Mouse (Mus musculus): ENCODE data around the gene Trim33. TPM values are rescaled to one million over a fixed set of nuclear protein-coding genes. Genes with fewer than 3 reads are reported as not detected.

Gene Trim33
- polyA plus RNA-seq, 1 experiment from 2014 or later = 42.6 TPM

GRCm38 (mm10) chr3:103367176-103367970 lies 88.3 kb downstream of the Trim33 start:
- H3K36me3 ChIP-seq = no peaks in the 10 kb centered on the region
- H3K4me3 ChIP-seq = no peak overlapping the region
- H3K27me3 ChIP-seq = no peaks in the 10 kb centered on the region
- no peaks in the 10 kb centered on the region for H3K9me3 ChIP-seq (replicated peaks)
- WGBS = 84% methylated on average over 11 of the region's 11 CpGs
- H3K4me2 ChIP-seq (replicated peaks) = no peak overlapping the region
- no peak overlapping the region for H3K9ac ChIP-seq
- ATAC-seq (ENCODE audit: low FRiP score) = no peak
- H3K27ac ChIP-seq = no peak overlapping the region
- 0 out of 2 replicates have a peak, but pooled peaks cover 3% of the 10 kb centered on the region for H3K4me1 ChIP-seq

GRCm38 (mm10) chr3:103368731-103369130 lies 89.6 kb downstream of the Trim33 start:
- H3K4me2 ChIP-seq (replicated peaks) = no peak overlapping the region
- H3K9me3 ChIP-seq (replicated peaks) = no peaks in the 10 kb centered on the region
- no peak overlapping the region for H3K4me3 ChIP-seq
- no peak overlapping the region for H3K27ac ChIP-seq
- no peaks in the 10 kb centered on the region for H3K27me3 ChIP-seq
- WGBS = 95% methylated on average over 3 of the region's 3 CpGs
- H3K36me3 ChIP-seq = no peaks in the 10 kb centered on the region
- no peak overlapping the region for H3K9ac ChIP-seq
- no peak for ATAC-seq (ENCODE audit: low FRiP score)
- 0 out of 2 replicates have a peak, but pooled peaks cover 3% of the 10 kb centered on the region for H3K4me1 ChIP-seq

GRCm38 (mm10) chr3:103374028-103374427 lies 94.9 kb downstream of the Trim33 start:
- WGBS = 35% methylated on average over 8 of the region's 8 CpGs
- H3K4me1 ChIP-seq = no peaks in the 10 kb centered on the region
- ATAC-seq (ENCODE audit: low FRiP score) = no peak
- H3K36me3 ChIP-seq = no peaks in the 10 kb centered on the region
- no peak overlapping the region for H3K27ac ChIP-seq
- no peaks in the 10 kb centered on the region for H3K27me3 ChIP-seq
- no peak overlapping the region for H3K4me3 ChIP-seq
- H3K9me3 ChIP-seq (replicated peaks) = no peaks in the 10 kb centered on the region
- no peak overlapping the region for H3K9ac ChIP-seq
- no peak overlapping the region for H3K4me2 ChIP-seq (replicated peaks)

- no peak overlapping the region for H3K9ac ChIP-seq
- WGBS = 67% methylated on average over 14 of the region's 14 CpGs
- H3K36me3 ChIP-seq = no peaks in the 10 kb centered on the region
- H3K4me2 ChIP-seq (replicated peaks) = no peak overlapping the region
- no peaks in the 10 kb centered on the region for H3K27me3 ChIP-seq
- peaks cover 3% of the 10 kb centered on the region; the same call in 1 of the 2 replicates for H3K4me1 ChIP-seq
- H3K4me3 ChIP-seq = no peak overlapping the region
- no peak overlapping the region for H3K27ac ChIP-seq
- no peak for ATAC-seq (ENCODE audit: low FRiP score)
- no peaks in the 10 kb centered on the region for H3K9me3 ChIP-seq (replicated peaks)
Observed at GRCm38 (mm10) chr3:103375181-103375855, 96.2 kb downstream of the Trim33 start.

- Histone ChIP-seq H3K4me1 (peaks cover 3% of the 10 kb centered on the region; the same call in 1 of the 2 replicates), H3K4me2 (replicated peaks) (no peak overlapping the region), H3K4me3 (no peak overlapping the region), H3K36me3 (no peaks in the 10 kb centered on the region), H3K9me3 (replicated peaks) (no peaks in the 10 kb centered on the region), H3K9ac (no peak overlapping the region), H3K27me3 (no peaks in the 10 kb centered on the region), H3K27ac (no peak overlapping the region)
- ATAC-seq (ENCODE audit: low FRiP score) = no peak
Observed at GRCm38 (mm10) chr3:103378018-103378417, 98.9 kb downstream of the Trim33 start.

GRCm38 (mm10) chr3:103379371-103379770 lies 100.3 kb downstream of the Trim33 start:
- Histone ChIP-seq H3K4me3 (no peak overlapping the region), H3K27ac (no peak overlapping the region), H3K36me3 (no peaks in the 10 kb centered on the region), H3K9me3 (replicated peaks) (no peaks in the 10 kb centered on the region), H3K4me2 (replicated peaks) (no peak overlapping the region), H3K9ac (no peak overlapping the region), H3K27me3 (no peaks in the 10 kb centered on the region), H3K4me1 (peaks cover 3% of the 10 kb centered on the region; the same call in 1 of the 2 replicates)
- no peak for ATAC-seq (ENCODE audit: low FRiP score)
- WGBS = 59% methylated on average over 3 of the region's 3 CpGs

GRCm38 (mm10) chr3:103380814-103381213 lies 101.7 kb downstream of the Trim33 start:
- Histone ChIP-seq H3K4me2 (replicated peaks) (no peak overlapping the region), H3K4me3 (no peak overlapping the region), H3K36me3 (no peaks in the 10 kb centered on the region), H3K9ac (no peak overlapping the region), H3K27me3 (no peaks in the 10 kb centered on the region), H3K9me3 (replicated peaks) (no peaks in the 10 kb centered on the region), H3K4me1 (peaks cover 3% of the 10 kb centered on the region; the same call in 1 of the 2 replicates), H3K27ac (no peak overlapping the region)
- 84% methylated on average over 8 of the region's 8 CpGs for WGBS
- ATAC-seq (ENCODE audit: low FRiP score) = no peak

- H3K27me3 ChIP-seq = no peaks in the 10 kb centered on the region
- 91% methylated on average over 6 of the region's 6 CpGs for whole genome bisulfite sequencing
- H3K27ac ChIP-seq = no peak overlapping the region
- H3K4me3 ChIP-seq = no peak overlapping the region
- ATAC-seq (ENCODE audit: low FRiP score) = no peak
- no peaks in the 10 kb centered on the region for H3K36me3 ChIP-seq
- no peak overlapping the region for H3K4me2 ChIP-seq (replicated peaks)
- peaks cover 3% of the 10 kb centered on the region; the same call in 1 of the 2 replicates for H3K4me1 ChIP-seq
- H3K9me3 ChIP-seq (replicated peaks) = no peaks in the 10 kb centered on the region
- no peak overlapping the region for H3K9ac ChIP-seq
Observed at GRCm38 (mm10) chr3:103381441-103381840, 102.3 kb downstream of the Trim33 start.

- H3K9ac ChIP-seq = no peak overlapping the region
- H3K27ac ChIP-seq = no peak overlapping the region
- peaks cover 3% of the 10 kb centered on the region; the same call in 1 of the 2 replicates for H3K4me1 ChIP-seq
- no peak overlapping the region for H3K4me3 ChIP-seq
- H3K4me2 ChIP-seq (replicated peaks) = 0 out of 2 replicates have a peak overlapping the region, but pooled peaks have one; percentile 17
- no peaks in the 10 kb centered on the region for H3K9me3 ChIP-seq (replicated peaks)
- no peaks in the 10 kb centered on the region for H3K27me3 ChIP-seq
- peak; percentile 57; the same call in 1 of the 2 replicates for ATAC-seq (ENCODE audit: low FRiP score)
- no peaks in the 10 kb centered on the region for H3K36me3 ChIP-seq
- 20% methylated on average over 17 of the region's 17 CpGs for WGBS
Observed at GRCm38 (mm10) chr3:103382872-103383567, 103.9 kb downstream of the Trim33 start.

- H3K4me2 ChIP-seq (replicated peaks) = no peak overlapping the region
- no peak overlapping the region for H3K27ac ChIP-seq
- no peak overlapping the region for H3K9ac ChIP-seq
- no peak for ATAC-seq (ENCODE audit: low FRiP score)
- H3K9me3 ChIP-seq (replicated peaks) = no peaks in the 10 kb centered on the region
- H3K36me3 ChIP-seq = no peaks in the 10 kb centered on the region
- no peak overlapping the region for H3K4me3 ChIP-seq
- peaks cover 1% of the 10 kb centered on the region; the same call in 1 of the 2 replicates for H3K4me1 ChIP-seq
- WGBS = 90% methylated on average over 7 of the region's 7 CpGs
- no peaks in the 10 kb centered on the region for H3K27me3 ChIP-seq
Observed at GRCm38 (mm10) chr3:103384486-103384885, 105.4 kb downstream of the Trim33 start.

- Histone ChIP-seq H3K36me3 (no peaks in the 10 kb centered on the region), H3K9ac (no peak overlapping the region), H3K9me3 (replicated peaks) (no peaks in the 10 kb centered on the region), H3K4me1 (no peaks in the 10 kb centered on the region), H3K4me3 (no peak overlapping the region), H3K4me2 (replicated peaks) (no peak overlapping the region), H3K27me3 (no peaks in the 10 kb centered on the region), H3K27ac (no peak overlapping the region)
- 79% methylated on average over 5 of the region's 5 CpGs for WGBS
- no peak for ATAC-seq (ENCODE audit: low FRiP score)
Observed at GRCm38 (mm10) chr3:103384949-103385348, 105.9 kb downstream of the Trim33 start.

All from hindbrain, embryonic 12.5 days (tissue).